Mouse (Mus musculus) heart, adult 18-20 months (tissue): Measurements from ENCODE around the gene Ptprn2. TPM values are rescaled to one million over a fixed set of nuclear protein-coding genes. Genes with fewer than 3 reads are reported as not detected.

ENCODE experiments used
- DNase-seq, 2 experiments: peaks; one replicate each; pipeline ENCODE4 v3.0.0; 2021 to 2022; ENCODE audit warnings: mixed read lengths in 1 of 2
- total RNA-seq, 2 experiments: library from RNA; stranded (reverse); gene quantifications; 2 replicates each; pipeline ENCODE4 v1.2.3; 2021

Ptprn2 gene
- total RNA-seq, 2 experiments from 2014 or later = 0.07 to 0.18 TPM

DNA sequence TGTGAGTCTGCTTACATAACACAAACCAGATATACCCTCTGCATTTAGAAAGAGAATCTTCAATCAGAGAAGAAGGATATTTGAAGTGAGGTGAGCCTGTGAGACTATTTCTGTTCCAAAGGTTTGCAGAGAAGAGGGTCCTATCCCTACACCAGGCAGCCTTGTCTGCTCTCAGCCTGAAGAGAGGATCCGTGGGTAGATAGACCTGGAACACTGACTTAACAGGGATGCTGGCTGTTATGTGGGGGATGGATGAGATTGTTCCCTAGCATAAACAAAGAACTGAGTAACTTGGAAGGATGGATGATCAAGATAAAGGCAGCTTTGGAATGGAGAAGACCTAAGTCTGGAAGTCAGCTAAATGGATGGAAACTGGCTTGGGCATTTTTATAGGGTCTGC lies 294.9 kb downstream of the Ptprn2 start:
- DNase-seq = no peak

DNA sequence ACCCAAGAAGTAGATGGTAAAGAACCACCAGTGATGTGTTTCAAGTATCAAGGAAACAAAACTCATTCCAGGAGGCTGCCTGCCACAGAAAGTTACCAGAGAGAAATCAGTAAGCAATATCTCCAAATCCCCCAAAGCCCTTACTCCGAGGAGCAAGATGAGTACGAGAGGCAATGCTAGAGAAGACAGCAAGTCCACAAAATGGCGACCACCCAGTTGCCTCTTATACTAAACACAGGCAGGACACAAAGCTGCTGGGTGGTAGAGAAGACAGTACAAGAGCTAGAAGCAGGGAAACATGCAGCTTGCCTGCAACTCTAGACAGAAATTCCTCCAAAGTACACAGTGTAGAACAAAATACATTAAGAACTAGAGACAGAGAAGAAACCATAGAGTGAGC lies 300.2 kb downstream of the Ptprn2 start:
- DNase-seq = no peak

DNA sequence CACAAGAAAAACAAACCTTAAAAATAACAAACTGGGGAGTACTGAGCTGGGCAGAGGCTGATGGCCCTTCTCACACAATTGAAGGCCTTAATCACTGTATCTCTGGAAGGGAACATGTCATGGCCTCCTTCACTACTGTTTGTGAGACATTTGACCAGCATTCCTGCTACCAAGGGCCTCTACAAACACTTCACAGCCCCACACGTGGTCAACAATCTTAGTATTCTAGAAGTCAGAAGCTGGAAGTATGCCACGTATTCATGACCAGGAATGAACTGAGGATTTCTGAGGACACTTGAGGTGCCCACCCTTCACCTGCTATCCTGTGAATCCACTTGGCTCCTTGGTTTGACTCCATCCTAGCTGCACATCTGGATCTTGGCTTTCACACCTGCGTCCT lies 302.8 kb downstream of the Ptprn2 start:
- no peak for DNase-seq

DNA sequence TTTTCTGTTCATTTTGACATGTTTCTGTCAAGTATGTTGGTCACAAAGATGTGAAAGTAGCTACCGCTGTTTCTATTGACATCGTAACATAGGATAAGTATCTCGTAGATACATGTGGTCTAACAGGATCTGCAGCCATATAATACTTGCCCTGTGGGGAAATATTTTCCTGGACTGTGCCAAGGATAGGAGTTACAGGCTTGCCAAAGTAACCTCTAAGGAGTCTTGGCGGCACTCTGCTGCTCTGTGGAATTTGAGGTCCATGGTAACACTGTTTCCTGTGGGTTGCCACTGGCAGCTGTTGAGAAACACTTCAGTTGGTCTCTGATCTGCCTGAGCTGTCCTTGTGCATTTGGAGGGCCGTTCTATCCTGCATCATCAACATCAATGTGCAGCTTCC lies 317.8 kb downstream of the Ptprn2 start:
- DNase-seq = no peak

DNA sequence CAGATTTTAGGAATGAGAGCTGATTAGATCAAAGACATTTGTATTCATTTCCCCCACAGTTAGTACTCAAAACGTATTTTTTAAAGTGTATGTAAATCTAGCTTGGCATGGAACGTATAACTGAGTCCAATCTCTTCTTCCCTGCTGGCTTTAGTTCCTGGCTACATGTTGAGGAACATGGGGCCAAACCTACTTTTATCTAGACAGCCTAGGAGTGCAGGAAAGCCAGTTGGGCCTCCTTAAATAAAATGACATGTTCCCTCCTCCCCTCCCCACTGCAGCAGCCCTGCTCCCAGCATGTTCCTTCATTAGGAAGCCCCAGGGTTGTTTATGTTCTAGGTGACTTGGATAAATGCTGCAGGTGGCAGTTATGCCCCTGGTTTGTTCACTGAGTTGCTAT lies 319.2 kb downstream of the Ptprn2 start:
- no peak for DNase-seq

DNA sequence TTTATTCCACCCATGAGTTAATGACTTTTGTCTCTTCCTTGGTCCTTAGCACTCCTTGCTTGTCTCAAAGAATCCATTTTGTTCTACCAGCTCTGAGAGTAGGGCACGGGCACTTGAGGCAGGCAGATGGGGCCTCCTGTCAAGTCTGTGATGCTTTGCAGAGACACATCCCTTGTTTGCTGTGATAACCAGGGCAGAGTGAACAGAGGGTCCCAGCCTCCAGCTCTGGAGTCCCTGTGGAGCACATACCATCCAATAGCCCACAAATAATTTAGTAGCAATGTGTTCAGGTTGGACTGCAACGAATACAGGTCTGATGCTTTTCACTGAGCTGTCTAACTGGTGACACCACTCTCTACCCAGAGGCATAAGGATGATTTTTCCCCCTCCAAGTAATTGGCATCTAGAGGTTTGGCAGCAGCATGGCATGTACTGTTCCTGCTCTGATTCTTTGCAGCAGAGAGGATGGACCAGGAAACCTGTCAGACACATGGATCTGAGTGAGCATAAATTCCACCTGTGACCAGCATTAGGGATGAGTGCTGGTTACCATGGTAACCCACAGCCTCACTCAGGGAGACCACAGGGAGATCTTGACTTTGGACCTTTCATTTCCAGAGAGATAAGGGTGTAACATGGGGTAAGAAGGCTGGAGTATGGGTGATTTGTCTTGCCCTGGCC lies 319.7 kb downstream of the Ptprn2 start:
- no peak for DNase-seq

DNA sequence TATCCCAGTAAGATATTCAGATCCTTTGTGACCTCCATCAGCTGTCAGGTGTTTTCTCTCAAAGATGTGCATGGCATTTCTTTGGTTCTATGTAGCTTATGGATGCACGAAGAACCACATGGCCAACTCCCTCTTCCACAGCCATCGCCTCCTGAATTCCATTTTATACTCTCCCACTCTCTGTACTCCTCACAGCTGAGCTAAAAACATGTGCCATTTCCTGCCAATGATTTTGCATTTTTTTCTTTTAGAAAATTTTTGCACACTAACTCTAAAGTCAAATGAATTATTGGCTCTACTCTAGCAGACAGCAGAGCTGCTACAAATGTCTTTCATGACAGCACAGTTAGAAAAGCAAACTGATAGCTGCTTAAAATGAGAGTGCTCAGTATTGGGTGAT lies 320.6 kb downstream of the Ptprn2 start:
- no peak for DNase-seq

DNA sequence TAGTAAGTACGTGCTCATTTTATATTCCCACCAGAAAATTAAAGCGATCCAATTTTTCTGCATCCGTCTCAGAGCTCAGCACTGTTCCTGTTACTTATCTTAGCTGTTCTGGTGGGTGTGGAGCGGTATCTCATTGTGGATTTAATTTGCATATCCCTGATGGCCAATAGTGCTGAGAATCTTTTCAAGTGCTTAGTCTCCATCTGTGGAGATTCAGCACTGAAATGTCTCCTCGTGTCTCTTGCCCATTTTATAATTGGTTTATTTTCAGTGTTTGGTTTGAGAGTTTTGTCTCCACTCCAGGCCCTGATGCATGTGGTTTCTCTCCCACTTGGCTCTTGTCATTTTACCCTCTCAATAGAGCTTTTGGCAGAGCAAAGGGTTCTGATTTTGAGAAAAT lies 327.5 kb downstream of the Ptprn2 start:
- no peak for DNase-seq

DNA sequence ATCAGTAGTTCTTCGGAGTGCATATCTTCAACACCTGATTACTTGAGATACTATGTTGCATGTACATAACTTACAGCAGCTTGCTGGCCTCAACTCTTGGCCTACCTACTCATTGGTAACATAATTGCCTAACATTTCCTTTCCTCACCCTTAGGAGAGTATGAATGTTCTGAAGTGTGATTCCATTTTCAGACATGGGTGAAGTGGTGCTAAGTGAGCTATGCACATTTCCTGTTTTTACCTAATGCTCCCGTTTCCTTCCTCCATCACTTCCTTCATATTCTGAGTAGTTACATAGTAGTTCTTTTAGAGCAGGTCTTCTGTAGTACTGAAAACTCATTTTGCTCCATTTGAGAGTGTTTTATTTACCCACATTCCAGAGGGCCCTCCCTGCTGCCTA lies 334.3 kb downstream of the Ptprn2 start:
- no peak for DNase-seq

DNA sequence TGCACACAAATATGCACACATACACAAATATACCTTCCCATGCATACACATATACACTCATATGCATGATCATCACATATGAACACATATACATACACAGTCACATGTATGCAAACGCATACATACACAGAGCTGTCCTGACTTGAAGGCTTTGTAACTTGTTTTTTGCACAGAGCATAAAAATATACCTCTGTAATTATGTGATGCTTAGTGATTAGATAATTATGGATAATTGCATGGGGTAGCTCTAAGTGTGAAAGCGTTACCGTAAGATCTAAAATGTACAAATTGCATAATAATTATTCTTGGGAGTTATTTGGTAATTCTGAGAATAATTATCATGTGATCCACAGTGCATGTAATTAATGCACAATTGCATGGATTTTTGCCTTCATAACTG lies 337.8 kb downstream of the Ptprn2 start:
- no peak for DNase-seq

DNA sequence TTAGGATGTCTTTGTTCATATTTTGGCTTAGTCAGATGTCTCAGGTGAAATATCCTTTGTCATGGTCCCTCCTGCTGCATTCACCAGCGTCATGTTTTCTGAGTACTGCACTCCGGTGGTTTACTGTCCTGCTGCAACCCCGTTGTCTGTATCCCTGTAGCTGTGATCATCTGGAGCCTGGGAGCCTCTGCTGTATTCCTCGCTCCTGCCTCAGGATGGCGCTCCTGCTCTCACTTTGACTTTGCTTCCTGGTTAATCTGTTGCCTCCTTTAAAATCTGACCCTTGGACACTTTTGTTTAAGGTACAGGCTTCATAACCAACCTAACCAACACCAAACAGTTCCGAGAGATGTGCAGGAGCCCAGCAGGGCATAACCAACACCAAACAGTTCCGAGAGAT lies 342.2 kb downstream of the Ptprn2 start:
- DNase-seq = no peak

DNA sequence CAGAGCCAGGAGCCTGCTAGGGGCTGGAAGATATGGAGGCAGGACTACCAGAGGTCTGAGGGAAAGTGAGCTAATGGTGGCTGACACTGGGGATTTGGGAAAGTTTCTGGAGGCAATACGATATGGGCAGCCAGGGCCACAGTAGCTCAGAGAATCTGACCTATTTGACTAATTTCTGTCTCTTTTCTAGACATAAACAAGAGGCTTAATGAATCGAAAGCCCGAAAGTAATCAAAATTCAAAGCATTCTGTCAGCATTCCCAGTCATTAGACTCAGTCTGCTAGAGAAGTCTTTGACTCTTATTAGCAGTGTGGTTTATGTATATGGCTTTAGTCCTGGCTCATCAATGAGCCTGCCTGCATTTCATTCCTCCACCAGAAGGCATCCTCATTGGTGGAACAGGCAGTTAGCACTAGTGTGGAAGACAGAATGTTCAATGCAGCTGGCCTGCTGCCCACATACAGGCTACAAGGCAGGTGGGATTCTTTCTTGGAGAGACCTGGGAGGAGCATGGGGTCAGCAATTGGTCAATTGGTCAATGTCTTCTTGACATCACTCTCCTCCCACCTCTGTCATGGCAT lies 353.2 kb downstream of the Ptprn2 start:
- no peak for DNase-seq

DNA sequence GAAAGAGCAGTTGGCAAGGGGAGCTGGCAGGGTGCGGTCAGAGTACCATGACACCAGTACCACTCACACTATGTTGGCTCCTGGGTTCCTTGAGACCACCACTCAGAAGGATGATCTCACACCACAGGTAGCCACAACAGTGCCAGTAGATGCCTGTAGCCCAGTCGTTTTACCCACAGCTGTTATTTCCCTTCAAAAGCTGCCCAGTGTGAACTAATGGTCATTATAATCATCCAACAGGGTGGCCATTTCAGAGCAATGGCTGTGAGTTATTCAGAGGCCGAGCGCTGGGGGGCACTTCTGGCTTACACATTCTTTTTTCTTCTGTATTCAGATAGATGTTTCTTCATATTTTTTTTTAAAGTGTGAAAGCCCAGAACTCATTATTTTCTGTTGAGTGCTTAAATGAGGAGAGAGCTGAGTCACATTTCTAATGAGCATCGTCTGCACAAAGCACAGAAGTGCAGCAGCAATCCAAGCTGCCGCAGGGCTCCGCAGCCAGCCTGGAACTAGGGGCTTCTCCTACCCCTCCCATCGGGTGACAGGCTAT lies 357.3 kb downstream of the Ptprn2 start:
- DNase-seq = no peak

DNA sequence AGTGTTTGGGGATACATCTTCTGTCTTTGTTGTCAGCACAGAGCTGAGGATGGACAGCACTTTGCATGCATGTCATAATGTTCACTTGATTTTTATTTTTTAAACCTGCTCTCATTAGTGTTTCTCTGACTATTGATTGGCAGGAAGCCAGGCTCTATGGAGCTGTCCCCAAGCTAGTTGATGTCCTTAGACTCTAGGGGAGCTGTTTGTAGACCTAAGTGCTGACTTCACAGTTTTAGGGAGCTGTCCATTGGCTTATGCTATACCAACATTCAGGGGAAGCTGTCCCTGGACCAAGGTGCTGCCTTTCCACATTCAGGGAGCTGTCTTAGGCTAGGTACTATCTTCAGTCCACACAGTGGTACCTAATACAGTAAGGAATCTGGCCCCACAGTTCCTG lies 360.7 kb downstream of the Ptprn2 start:
- DNase-seq = no peak

DNA sequence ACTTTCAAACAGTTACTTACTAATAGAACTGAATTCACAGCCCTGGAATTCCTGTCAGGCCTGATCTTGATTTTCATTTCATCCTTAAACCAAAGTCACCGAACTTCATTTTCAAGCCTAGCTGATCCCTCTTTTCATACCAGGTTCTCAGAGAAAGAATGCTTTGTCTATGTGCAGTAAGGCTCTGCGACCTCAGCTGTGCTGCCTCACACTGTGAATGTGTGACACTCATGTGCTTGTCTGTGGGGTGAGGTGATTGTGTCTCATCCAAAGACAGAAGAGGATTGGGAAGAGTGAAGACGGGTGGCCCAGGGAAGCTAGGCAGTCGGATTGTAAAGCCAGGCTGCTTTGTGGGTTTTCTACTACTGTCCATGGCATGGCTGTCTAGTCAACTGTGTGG lies 361.5 kb downstream of the Ptprn2 start:
- no peak for DNase-seq

DNA sequence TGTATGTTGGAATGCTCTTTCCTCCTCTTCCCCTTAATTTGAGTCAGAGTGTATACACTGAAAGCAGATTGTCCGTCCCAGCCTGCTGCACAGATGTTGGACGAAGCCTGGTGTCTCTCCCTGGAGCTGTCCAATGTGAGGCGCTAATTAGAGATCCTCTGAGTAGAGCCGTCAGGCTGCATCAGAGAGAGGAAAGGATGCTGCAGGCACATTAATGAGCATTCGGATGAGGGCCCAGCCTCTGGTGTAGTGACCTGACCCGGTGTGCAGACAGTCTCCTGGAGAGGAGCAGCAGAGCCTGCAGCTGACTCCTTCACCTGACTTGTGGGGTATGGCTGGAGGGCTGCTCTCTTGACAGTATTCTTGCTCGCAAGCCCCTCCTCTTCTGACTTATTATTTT lies 370.8 kb downstream of the Ptprn2 start:
- no peak for DNase-seq

DNA sequence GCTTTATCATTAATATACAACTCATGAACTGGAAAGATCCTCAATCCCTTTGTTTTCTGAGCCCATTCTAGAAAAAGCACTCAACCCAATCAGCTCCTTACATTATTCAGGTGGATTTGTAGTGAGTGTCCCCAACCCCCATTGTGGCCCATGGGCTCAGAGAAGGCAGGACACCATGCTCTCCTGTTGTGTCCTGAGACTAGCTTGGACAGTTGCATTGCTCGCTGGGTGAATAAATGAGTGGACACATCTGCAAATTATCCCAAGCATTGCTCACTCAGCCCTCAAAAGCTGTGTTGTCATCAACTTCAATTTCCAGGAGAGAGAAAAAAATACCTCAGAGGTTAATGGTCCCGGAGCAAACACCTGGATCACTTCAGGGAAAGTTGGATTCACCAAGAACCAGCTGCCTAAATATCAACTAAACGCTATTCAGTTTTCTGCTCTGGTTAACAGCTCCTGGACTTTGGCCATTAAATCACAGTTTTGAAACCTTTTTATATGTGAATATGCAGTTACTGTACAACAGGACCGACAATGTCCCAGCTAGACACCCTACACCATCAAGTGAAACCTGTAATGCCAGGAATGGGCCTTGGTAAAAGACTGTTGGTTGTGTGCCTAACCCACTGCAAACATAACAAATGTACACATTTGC lies 376.0 kb downstream of the Ptprn2 start:
- no peak for DNase-seq

DNA sequence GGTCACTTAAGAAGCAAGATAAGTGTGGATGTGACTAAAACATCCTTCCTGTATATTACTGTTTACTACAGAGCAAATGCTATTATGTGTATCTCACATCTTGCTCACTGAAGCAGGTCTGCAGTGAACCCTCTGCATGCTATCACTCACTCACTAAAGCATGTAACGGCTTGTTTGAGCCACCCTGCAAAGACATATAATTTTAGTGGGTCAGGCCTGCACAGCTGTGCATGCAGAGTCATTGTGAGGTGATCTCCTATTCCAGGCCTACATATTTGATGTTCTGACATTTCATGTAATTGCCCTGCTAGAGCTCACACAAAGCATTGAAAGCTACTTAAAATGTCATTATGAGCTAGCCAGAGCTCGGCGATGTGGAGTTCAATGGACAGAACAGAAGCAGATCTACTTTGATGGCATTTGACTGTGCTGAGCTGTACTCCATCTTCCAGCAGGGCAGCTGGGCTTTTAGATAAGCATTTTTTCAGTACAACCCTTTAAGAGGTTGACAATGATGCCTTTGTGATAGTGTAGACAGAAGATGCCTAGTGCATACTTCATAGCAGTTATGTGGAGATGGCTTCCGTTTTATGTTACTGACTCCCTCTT lies 377.9 kb downstream of the Ptprn2 start:
- DNase-seq = no peak

DNA sequence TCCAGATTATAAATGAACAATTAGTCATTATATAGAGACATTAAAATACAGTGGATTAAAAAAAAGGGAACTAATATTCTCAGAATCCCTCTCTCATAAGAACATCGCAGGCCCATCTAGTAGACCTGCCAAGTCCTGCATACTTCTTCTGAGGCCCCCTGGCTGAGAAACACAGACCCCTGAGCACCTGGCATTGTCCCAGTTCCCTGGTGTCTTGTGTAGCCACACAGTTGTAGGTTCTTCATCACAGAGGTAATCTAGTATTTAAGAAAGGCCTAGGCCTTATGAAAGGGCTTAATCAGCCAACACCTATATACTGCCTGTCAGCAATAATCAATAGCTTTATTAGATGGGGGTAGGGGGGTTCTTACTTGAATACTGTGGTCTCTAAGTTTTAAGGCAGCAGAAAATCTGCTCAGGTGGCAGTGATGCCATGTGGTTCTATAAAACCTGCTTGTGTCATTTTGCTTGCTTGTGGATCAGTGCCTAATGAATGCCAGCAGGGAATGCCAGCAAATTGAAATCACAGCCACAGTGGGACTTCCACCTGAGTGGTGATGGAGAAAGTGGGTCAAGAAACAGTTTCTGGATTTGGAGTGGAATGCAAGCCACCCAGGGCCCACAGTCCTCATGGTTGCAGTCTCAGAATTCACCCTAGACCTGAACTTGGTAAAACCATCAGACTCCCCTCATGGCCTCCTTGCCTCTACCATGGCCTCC lies 388.5 kb downstream of the Ptprn2 start:
- no peak for DNase-seq

DNA sequence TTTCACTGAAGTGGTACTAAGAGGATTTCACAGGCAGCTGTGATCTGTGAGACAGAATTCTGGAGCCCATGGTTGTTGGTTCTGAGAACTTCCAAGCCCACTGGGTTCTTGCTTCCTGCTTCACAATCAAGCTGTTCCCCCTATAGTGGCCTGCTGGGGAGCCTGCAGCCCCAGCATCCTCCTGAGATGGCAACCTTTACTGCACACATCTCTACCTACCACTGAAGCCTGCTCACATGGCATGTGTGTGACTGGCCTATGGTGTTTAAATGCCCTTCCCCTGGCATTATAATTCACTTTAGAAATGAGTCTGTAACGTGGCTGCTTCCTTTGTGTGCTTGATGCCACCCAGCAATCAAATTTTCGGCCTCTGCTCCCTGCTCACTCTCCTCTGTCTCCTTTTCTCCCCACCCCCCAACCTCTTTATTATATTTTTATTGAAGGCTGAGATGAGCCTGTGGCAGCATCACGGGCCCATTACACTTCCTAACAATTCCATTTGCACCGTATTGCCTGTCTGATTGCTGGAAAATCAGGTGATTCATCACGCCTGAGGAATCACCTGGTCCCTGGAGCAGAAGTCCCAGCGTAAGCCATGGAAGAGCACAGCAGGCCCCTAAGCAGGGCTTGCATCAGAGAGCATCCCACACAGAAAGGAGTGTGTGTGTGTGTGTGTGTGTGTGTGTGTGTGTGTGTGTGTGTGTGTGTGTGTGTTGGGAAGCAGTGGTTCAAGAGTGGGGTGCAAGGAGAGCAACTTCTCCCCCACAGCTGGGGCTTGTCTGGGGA lies 402.2 kb downstream of the Ptprn2 start:
- DNase-seq = no peak

DNA sequence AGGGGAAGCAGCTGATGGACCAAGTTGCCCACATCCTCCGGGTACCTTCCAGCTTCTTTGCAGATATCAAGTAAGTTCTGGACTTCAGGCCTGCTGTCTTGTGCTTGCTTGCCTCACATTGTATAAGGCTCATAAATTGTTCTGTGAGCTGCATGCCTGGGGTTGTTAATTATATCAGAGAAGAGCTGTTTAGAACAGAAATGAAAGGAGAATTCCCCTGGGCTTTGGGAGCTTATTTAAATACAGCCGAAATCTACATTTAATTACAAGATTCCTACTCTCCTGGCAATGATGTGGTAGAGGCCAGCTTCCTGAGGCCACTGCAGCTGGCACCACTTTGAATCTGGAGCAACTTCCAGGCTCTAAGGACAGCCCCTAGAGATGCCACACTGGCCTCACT lies 403.3 kb downstream of the Ptprn2 start:
- no peak for DNase-seq

DNA sequence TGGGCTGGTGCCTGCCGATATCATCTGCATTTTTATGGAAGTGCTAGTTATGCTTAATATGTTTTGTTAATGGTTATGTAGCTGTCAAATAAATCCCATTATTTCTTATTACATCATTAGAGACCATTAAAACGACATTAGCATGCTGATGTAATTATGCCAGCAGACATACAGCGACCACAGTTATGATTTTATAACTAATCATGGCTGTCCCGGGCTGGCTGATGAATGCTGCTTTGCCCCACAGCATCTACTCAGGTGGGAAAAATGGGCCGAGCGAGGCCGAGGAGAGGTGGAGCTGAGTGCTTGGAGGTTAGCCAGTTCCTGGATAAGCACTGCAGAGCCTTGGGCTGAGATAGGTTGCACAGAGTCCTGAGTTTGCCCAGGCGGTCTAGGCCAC lies 407.1 kb downstream of the Ptprn2 start:
- DNase-seq = no peak
